Mouse (Mus musculus): Measurements from ENCODE around the gene Ppa2. TPM values are rescaled to one million over a fixed set of nuclear protein-coding genes. Genes with fewer than 3 reads are reported as not detected.

The Ppa2 gene
- polyA plus RNA-seq, 1 experiment from 2014 or later, result 85.8 TPM

DNA sequence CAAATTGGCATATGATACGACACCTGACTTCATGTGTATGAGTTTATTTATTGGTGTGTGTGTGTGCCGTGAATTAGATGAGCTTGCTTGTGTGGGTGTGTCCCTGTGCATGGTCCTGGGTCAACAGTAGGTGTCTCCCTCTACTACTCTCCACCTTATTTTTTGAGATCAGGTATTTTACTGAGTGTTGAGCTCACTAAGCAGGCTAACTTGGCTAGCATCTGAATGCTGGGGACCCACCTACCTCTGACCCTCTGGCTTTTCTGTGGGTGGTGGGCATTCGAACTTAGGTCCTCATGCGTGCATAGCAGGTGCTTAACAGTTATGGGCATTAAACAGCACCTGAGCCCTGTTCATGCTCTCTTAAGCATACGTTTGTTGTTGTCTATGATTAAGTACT, 96.3 kb downstream of the Ppa2 start:
- H3K27ac ChIP-seq (replicated peaks; ENCODE audit: low read depth, low read length), result no peak overlapping the region
- H3K9ac ChIP-seq (ENCODE audit: low read length), result no peak overlapping the region
- no peak overlapping the region for H3K4me3 ChIP-seq (ENCODE audit: low read depth, low read length)
- no peaks in the 10 kb centered on the region for H3K9me3 ChIP-seq (ENCODE audit: control insufficient read depth, low read length)
- ATAC-seq (ENCODE audit: insufficient number of reproducible peaks, low FRiP score, low TSS enrichment, low read depth) (no peak), DNase-seq (ENCODE audit: low spot score) (no peak)
- WGBS, result 87% methylated on average over 5 of the region's 5 CpGs
- no peaks in the 10 kb centered on the region for H3K27me3 ChIP-seq (ENCODE audit: control insufficient read depth, insufficient read depth, low read length)
- no peaks in the 10 kb centered on the region for H3K4me1 ChIP-seq (ENCODE audit: control insufficient read depth, insufficient read depth, low read length)
- no peak overlapping the region for H3K4me2 ChIP-seq (ENCODE audit: low read depth, severe bottlenecking)
- no peaks in the 10 kb centered on the region for H3K36me3 ChIP-seq (ENCODE audit: control insufficient read depth, insufficient read depth, low read length)

DNA sequence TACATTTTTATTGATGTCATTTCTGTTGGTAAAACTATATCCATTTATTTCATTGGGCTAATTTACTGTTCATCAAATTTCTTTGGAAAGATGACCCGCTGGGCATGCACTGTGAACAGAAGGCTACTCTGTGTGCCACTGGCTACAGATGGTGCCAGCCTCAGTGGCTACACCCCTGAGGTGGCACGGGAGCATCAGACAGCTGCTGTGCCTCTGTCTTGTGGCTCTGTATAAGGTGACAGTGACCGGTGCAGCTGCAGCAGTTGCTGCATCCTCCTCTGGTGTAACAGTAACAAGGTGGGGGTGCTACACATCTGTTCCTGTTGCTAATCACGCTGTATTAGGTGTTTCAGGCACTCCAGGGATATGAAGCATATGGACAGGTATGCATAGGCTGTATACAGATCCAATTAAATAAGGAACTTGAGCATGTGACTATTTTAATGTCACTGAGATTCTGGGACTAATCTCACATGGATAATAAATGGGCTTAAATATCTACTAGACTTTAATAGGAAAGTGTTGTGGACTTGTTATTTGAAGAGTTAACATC, 101.3 kb downstream of the Ppa2 start:
- 83% methylated on average over 4 of the region's 4 CpGs for WGBS
- Histone ChIP-seq H3K9me3 (ENCODE audit: control insufficient read depth, low read length) (no peaks in the 10 kb centered on the region), H3K9ac (ENCODE audit: low read length) (no peak overlapping the region), H3K4me1 (ENCODE audit: control insufficient read depth, insufficient read depth, low read length) (no peaks in the 10 kb centered on the region), H3K4me2 (ENCODE audit: low read depth, severe bottlenecking) (no peak overlapping the region), H3K4me3 (ENCODE audit: low read depth, low read length) (no peak overlapping the region), H3K27me3 (ENCODE audit: control insufficient read depth, insufficient read depth, low read length) (no peaks in the 10 kb centered on the region), H3K27ac (replicated peaks; ENCODE audit: low read depth, low read length) (no peak overlapping the region), H3K36me3 (ENCODE audit: control insufficient read depth, insufficient read depth, low read length) (no peaks in the 10 kb centered on the region)
- ATAC-seq (ENCODE audit: insufficient number of reproducible peaks, low FRiP score, low TSS enrichment, low read depth) (no peak; the same call in 1 of the 2 replicates), DNase-seq (ENCODE audit: low spot score) (no peak)

DNA sequence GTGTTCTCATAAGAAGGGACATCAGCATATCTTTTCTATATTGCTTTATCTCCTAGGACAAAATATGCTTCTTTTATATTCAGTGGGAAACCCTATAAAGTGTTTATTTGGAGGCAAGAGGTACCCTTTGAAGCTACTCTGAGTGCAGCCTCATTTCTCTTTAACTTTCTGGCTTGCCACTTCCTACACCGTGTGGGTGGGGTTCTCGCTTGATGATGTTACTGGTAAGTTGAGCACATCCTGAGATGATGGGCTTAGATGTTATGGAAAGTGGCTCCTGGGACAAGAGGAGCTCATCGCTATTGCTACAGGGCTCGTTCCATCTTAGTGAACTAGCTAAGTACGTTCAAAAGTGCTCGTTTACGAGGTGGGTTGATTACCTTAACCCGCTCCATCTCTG, 101.9 kb downstream of the Ppa2 start:
- 66% methylated on average over 8 of the region's 8 CpGs for WGBS
- no peaks in the 10 kb centered on the region for H3K27me3 ChIP-seq (ENCODE audit: control insufficient read depth, insufficient read depth, low read length)
- no peak for DNase-seq (ENCODE audit: low spot score)
- no peak overlapping the region for H3K9ac ChIP-seq (ENCODE audit: low read length)
- H3K4me3 ChIP-seq (ENCODE audit: low read depth, low read length), result no peak overlapping the region
- H3K4me2 ChIP-seq (ENCODE audit: low read depth, severe bottlenecking), result no peak overlapping the region
- no peaks in the 10 kb centered on the region for H3K9me3 ChIP-seq (ENCODE audit: control insufficient read depth, low read length)
- H3K27ac ChIP-seq (replicated peaks; ENCODE audit: low read depth, low read length), result no peak overlapping the region
- no peaks in the 10 kb centered on the region for H3K36me3 ChIP-seq (ENCODE audit: control insufficient read depth, insufficient read depth, low read length)
- no peak for ATAC-seq (ENCODE audit: insufficient number of reproducible peaks, low FRiP score, low TSS enrichment, low read depth)
- no peaks in the 10 kb centered on the region for H3K4me1 ChIP-seq (ENCODE audit: control insufficient read depth, insufficient read depth, low read length)

DNA sequence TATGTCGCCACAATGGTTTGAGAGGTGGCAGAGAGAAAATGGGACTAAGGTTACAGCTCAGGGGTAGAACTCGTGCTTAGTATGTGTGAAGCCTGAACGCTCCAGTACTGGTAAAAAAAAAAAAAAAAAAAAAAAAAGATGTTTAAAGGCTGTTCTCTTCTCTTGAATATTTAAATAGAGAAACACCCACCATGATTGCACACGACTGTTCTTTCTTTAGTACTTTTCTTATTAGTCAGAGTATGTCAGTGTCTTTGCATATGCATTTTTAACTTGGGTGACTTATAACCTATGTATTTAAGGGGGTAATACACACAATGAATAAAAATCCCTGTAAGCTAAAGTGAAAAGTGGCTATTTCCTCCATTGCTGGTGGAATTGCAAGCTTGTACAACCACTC, 104.8 kb downstream of the Ppa2 start:
- no peaks in the 10 kb centered on the region for H3K4me1 ChIP-seq (ENCODE audit: control insufficient read depth, insufficient read depth, low read length)
- DNase-seq (ENCODE audit: low spot score), result no peak
- H3K4me2 ChIP-seq (ENCODE audit: low read depth, severe bottlenecking), result no peak overlapping the region
- H3K9ac ChIP-seq (ENCODE audit: low read length), result no peak overlapping the region
- no peaks in the 10 kb centered on the region for H3K9me3 ChIP-seq (ENCODE audit: control insufficient read depth, low read length)
- H3K36me3 ChIP-seq (ENCODE audit: control insufficient read depth, insufficient read depth, low read length), result no peaks in the 10 kb centered on the region
- H3K4me3 ChIP-seq (ENCODE audit: low read depth, low read length), result no peak overlapping the region
- WGBS, result 93% methylated on average over 4 of the region's 4 CpGs
- H3K27me3 ChIP-seq (ENCODE audit: control insufficient read depth, insufficient read depth, low read length), result no peaks in the 10 kb centered on the region
- no peak for ATAC-seq (ENCODE audit: insufficient number of reproducible peaks, low FRiP score, low TSS enrichment, low read depth)
- H3K27ac ChIP-seq (replicated peaks; ENCODE audit: low read depth, low read length), result no peak overlapping the region

DNA sequence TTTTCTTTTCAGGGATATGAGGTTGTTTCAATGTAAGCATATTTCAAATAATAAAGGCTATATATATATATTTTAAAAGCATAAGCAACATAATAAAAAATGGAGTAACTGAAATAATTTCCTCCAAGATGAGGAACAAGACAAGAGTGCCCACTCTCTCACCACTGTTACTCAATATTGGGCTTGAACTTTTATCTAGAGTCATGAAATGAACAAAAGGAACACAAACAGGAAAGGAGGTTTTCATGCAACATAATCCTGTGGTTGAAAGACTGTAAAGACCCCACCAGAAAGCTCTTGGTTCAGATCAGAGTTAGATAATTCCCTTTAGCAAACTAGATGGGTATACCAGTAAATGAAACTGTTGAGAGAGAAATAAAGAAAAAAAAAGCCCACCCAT, 113.2 kb downstream of the Ppa2 start:
- no peak for DNase-seq (ENCODE audit: low spot score)
- Histone ChIP-seq H3K9me3 (ENCODE audit: control insufficient read depth, low read length) (no peaks in the 10 kb centered on the region), H3K4me1 (ENCODE audit: control insufficient read depth, insufficient read depth, low read length) (no peaks in the 10 kb centered on the region), H3K27ac (replicated peaks; ENCODE audit: low read depth, low read length) (no peak overlapping the region), H3K27me3 (ENCODE audit: control insufficient read depth, insufficient read depth, low read length) (no peaks in the 10 kb centered on the region), H3K36me3 (ENCODE audit: control insufficient read depth, insufficient read depth, low read length) (no peaks in the 10 kb centered on the region), H3K4me3 (ENCODE audit: low read depth, low read length) (no peak overlapping the region), H3K4me2 (ENCODE audit: low read depth, severe bottlenecking) (no peak overlapping the region), H3K9ac (ENCODE audit: low read length) (no peak overlapping the region)
- no peak for ATAC-seq (ENCODE audit: insufficient number of reproducible peaks, low FRiP score, low TSS enrichment, low read depth)

Other genes starting within 250 kb of the Ppa2 start
- gene Ints12, start 218.3 kb upstream of the Ppa2 start, polyA plus RNA-seq (2014; fragmentation: Nextera tagmentation; extraction: Ambion mirVana), result 23.0 and 25.3 TPM in 2 replicates
- gene Gstcd, start 218.1 kb upstream of the Ppa2 start, polyA plus RNA-seq (2014; fragmentation: Nextera tagmentation; extraction: Ambion mirVana), result 10.9 and 12.1 TPM in 2 replicates
- not detected in 2 replicates for gene Arhgef38, start 75.2 kb upstream of the Ppa2 start, polyA plus RNA-seq (2014; fragmentation: Nextera tagmentation; extraction: Ambion mirVana)
- gene Tet2, start 235.0 kb downstream of the Ppa2 start, polyA plus RNA-seq (2014; fragmentation: Nextera tagmentation; extraction: Ambion mirVana), result 12.7 and 14.1 TPM in 2 replicates

All from limb, embryonic 11.5 days (tissue).